Mouse (Mus musculus): ENCODE measurements at regions not wholly inside any gene's neighbourhood (a gene's known extent, or its start where the extent isn't known, plus 50 kb on each side); places are given as distances from the start of the nearest gene placed in this dataset.
A peak's percentile ranks its signal among the peaks of the same experiment; 100 is the strongest.

DNA sequence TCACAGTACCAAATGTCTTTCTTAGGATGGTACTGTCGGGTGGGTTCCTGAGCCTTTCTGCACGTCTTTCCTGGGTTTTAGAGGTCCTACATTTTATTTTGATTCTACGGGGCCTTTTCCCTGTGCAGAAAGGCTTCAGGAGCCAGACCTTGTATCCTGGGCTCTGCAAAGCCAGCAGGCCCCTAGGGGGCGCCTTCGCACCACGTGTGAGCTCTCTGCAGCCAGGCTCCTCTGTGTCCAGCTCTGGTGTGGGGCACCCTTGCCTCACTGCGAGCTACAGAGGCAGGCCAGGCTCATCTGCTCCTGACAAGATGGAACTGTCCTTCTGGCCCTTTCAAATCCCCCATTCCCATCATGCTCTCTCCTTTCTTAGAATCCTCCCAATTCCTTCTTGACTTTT lies 53.3 kb upstream of the Usp3 start:
- DNase-seq: peak; percentile 93
- peak; percentile 99 for TF ChIP-seq CTCF (IDR thresholded peaks at IDR 0.05)
- Histone ChIP-seq H3K27ac (no peak overlapping the region), H3K4me3 (no peak overlapping the region)
- intact Hi-C loops (cut with DNase I): loop anchor here (1.0 to 5.0 kb wide), 4 partner anchors 46 to 291 kb away; no protein-coding TSS in a partner anchor

DNA sequence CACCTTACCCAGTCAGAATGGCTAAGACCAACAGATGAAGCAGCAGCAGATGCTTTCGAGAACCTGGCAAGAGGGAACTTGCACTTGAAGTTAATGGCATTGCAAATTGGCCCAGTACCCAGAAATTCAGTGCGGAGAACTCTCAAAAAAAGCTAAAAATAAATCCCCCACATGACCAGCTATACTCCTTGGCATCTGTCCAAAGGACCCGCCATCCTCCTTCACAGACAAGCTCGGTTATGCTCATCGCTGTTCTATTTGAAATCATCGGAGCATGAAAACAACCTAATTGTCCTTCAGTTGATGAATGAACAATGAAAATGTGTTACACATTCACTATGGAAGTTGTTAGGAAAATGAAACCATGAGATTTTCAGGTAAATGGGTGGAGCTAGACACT lies 58.4 kb upstream of the Usp3 start:
- no peak for DNase-seq
- TF ChIP-seq CTCF (IDR thresholded peaks at IDR 0.05): no peak
- H3K27ac ChIP-seq: no peak overlapping the region
- intact Hi-C loops (cut with DNase I): no loop called here
- H3K4me3 ChIP-seq: no peak overlapping the region

DNA sequence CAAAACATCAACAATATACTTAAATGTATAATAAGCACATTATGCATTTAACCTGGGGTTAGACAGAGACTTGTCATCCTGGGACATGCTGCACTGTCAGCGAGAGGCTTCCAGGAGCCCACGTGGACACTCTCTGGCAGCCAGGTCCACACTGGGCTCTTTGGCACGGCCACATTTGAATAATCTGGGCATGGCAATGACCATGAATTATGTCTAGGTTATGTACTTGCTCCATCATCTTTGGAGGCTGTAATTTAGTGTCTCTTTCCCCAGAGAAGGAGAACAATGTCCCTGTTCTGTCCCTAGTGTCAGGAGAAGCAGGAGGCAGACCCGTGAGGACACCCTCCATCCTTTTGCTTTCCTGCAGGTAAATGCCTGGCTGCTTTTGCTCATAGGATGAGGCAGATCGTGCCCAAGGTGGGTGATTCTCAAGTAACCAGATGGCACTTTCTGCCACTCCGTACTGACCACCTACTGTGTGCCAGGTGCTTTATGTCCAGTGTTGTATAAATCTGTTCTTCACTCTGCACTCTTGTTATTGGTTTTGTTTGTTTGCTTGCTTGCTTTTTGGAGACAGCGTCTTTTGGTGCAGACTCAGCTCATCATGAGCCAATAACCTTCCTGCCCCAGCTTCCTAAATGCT lies 56.2 kb upstream of the Car12 start:
- TF ChIP-seq CTCF (IDR thresholded peaks at IDR 0.05): no peak
- no peak overlapping the region for H3K27ac ChIP-seq
- intact Hi-C loops (cut with DNase I): no loop called here

DNA sequence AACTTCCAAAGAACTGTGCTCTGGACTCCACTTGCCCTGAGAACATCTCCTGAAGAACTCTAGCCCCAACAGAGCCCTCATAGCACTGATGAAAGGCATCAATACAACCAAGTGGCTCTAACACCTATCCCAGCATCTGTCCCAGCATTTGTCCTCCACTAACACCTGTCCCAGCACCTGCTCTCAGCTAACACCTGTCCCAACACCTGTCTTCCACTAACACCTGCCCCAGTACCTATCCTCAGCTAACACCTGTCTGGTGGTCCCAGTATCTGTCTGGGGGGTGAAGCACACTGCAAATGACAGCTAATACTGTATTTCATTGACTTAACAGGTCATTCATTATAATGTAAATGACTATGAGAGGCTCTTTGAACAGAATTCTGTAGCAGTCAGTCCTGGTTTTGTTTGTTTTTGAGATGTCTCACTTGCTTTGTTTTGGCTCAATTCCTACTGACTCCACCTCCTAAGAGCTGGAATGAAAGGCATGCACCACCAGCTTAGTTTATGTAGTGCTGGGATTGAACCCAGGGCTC lies 54.7 kb upstream of the Car12 start:
- no peak overlapping the region for H3K4me3 ChIP-seq
- intact Hi-C loops (cut with DNase I): no loop called here
- no peak overlapping the region for H3K27ac ChIP-seq
- no peak for DNase-seq
- TF ChIP-seq CTCF (IDR thresholded peaks at IDR 0.05): no peak

More for the DNA sequence above, 56.2 kb upstream of the Car12 start:
- H3K4me3 ChIP-seq: no peak overlapping the region
- no peak for DNase-seq

DNA sequence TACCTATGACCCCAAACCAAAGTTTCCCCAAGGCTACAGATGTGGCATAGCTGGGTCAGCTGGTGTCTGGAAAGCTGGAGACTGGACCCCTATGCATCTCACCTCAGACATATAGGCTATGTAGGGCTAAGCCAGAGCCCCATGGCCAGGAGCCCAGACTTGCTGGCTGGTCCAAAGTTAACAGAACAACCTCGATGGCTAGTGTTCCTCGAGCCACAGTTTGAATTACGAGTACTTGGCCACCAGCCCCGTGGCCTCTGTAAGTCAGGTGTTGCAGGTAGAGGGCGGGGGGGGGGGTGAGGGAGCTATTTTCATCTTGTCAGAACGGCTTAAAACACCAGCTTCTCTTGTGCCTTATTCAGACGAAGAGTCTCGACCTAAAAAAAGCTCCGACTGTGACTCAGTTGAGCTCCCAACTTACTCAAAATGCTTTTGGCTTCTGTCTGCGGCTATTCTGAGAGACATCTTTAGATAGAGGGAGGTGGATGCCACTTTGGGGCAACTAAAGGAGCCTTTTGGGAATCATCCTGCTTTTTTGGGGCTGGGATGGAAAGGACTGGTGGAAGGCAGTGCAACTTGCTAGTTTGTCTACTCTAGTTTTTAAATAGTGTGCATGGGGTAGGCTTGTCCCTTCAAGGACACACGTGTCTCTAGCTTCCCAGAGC lies 53.6 kb upstream of the Car12 start:
- TF ChIP-seq CTCF (IDR thresholded peaks at IDR 0.05): no peak
- Histone ChIP-seq H3K27ac (peak overlapping the region; percentile 57), H3K4me3 (no peak overlapping the region)
- peak; percentile 79 for DNase-seq
- intact Hi-C loops (cut with DNase I): no loop called here

DNA sequence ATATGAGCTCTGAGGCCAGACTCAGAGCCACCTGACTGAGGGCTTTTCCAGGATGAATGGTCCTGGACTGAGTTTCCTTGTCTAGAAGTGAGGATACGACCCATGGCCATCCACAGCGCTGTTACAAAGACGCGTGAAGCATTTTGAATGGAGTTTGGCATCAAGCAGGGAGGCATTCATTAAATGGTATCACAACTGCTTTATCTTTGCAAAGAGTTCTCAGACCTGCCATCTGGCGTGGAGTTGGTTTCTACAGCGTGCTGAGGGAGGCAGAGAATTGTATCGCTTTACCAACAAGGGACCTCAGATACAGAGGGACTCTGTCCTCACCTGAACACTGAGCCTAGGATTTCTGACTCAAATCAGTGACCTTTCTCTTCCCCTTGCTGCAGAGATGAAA lies 51.9 kb upstream of the Car12 start:
- intact Hi-C loops (cut with DNase I): no loop called here

DNA sequence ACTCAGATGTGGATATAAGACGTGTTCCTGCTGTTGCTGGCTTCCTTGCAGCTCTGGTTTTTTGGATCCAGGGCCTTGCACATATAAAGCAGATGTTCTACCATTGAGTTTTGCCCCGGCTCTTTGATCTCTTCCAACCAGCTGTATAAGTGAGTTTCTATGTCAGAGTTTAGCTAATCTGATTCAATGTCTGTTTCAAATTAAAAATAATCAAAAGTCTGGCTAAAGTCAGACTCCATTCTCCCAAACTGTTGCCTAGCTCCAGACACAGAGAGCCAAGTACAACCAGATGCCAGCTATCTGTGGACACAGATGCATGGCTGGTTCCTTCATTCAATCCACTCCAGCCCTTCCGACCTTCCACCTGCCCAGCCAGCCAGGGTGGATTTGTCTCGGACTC lies 51.0 kb upstream of the Car12 start:
- intact Hi-C loops (cut with DNase I): loop anchor here (2.0 kb wide), 1 partner anchor 42 kb away; no protein-coding TSS in a partner anchor
- no peak overlapping the region for H3K4me3 ChIP-seq
- no peak for DNase-seq
- TF ChIP-seq CTCF (IDR thresholded peaks at IDR 0.05): no peak
- H3K27ac ChIP-seq: no peak overlapping the region

More for the DNA sequence above, 51.9 kb upstream of the Car12 start:
- DNase-seq: no peak
- no peak for TF ChIP-seq CTCF (IDR thresholded peaks at IDR 0.05)
- Histone ChIP-seq H3K27ac (no peak overlapping the region), H3K4me3 (no peak overlapping the region)

All from gastrocnemius, adult 2 months (tissue).